Mouse (Mus musculus): ENCODE data around the gene Ppig.

GRCm38 (mm10) chr2:69681931-69682330 is 40.4 kb upstream of the Ppig start:
- TF ChIP-seq CTCF (IDR thresholded peaks at IDR 0.05; ENCODE audit: control insufficient read depth, insufficient read depth, insufficient replicate concordance, low read depth, low read length) (no peak), POLR2A (IDR thresholded peaks at IDR 0.05; ENCODE audit: control insufficient read depth, low read depth, low read length) (no peak)

Measured in testis, adult 2 months (tissue).